Mouse (Mus musculus): Measurements from ENCODE around the gene Smc1a. TPM values are rescaled to one million over a fixed set of nuclear protein-coding genes. Genes with fewer than 3 reads are reported as not detected.

Gene Smc1a
- total and polyA plus RNA-seq, 3 experiments, result 17.2 to 179 (median 164) TPM

GRCm38 (mm10) chrX:152007863-152008262 is 8.4 kb upstream of the Smc1a start:
- Histone ChIP-seq H3K9me3 (replicated peaks) (no peaks in the 10 kb centered on the region), H3K4me1 (ENCODE audit: insufficient read depth, low read depth, low read length) (peaks cover 8% of the 10 kb centered on the region), H3K36me3 (replicated peaks) (peaks cover 60% of the 10 kb centered on the region), H3K27me3 (ENCODE audit: insufficient read depth, low read length) (no peaks in the 10 kb centered on the region), H3K4me3 (ENCODE audit: low read depth, low read length) (no peak overlapping the region)
- no peak for DNase-seq (ENCODE audit: low spot score)
- TF ChIP-seq POLR2AphosphoS5 (IDR thresholded peaks at IDR 0.05; ENCODE audit: insufficient replicate concordance, low read depth, low read length), result no peak
- ATAC-seq (ENCODE audit: extremely low read depth, insufficient number of reproducible peaks, low FRiP score, poor library complexity, severe bottlenecking), result no peak

DNA sequence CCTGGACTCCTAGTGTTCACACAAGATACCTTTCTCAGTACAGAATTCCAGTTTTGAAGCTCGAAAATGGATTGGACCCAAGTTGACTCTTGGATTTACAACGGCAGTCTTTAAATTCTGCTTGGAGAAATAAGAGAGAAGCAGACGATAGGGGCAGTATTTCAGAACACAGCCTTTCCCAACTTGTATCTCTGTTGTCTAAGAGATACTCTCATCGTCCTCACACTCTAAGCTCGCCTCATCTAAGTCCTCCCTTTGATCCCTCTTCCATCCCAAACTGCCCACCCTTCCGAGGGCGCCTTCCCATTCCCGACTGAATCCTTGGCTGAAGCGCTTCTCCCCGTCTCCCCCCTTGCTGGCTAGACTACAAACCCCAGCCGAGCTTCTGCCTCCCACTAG is 477 bp upstream of the Smc1a start:
- Histone ChIP-seq H3K4me1 (ENCODE audit: insufficient read depth, low read depth, low read length) (peaks cover 19% of the 10 kb centered on the region), H3K9me3 (replicated peaks) (no peaks in the 10 kb centered on the region), H3K4me3 (ENCODE audit: low read depth, low read length) (peak overlapping the region; percentile 74), H3K36me3 (replicated peaks) (peaks cover 14% of the 10 kb centered on the region), H3K27me3 (ENCODE audit: insufficient read depth, low read length) (no peaks in the 10 kb centered on the region)
- ATAC-seq (ENCODE audit: extremely low read depth, insufficient number of reproducible peaks, low FRiP score, poor library complexity, severe bottlenecking) (no peak), DNase-seq (ENCODE audit: low spot score) (no peak)
- TF ChIP-seq GATA1 (IDR thresholded peaks at IDR 0.05; ENCODE audit: borderline replicate concordance, low read length) (no peak), CTCF (IDR thresholded peaks at IDR 0.05; ENCODE audit: low read depth, low read length) (no peak), POLR2AphosphoS5 (IDR thresholded peaks at IDR 0.05; ENCODE audit: insufficient replicate concordance, low read depth, low read length) (no peak), GATA2 (IDR thresholded peaks at IDR 0.05; ENCODE audit: borderline replicate concordance, low read depth, low read length) (no peak), TAL1 (conservative IDR thresholded peaks at IDR 0.05; ENCODE audit: low read depth, low read length) (no peak)

- no peaks in the 10 kb centered on the region for H3K9me3 ChIP-seq (replicated peaks)
- DNase-seq (ENCODE audit: low spot score), result no peak
- H3K4me3 ChIP-seq (ENCODE audit: low read depth, low read length), result peak overlapping the region; percentile 74
- TF ChIP-seq TAL1 (conservative IDR thresholded peaks at IDR 0.05; ENCODE audit: low read depth, low read length), result no peak
- no peak for TF ChIP-seq GATA1 (IDR thresholded peaks at IDR 0.05; ENCODE audit: borderline replicate concordance, low read length)
- no peak for TF ChIP-seq GATA2 (IDR thresholded peaks at IDR 0.05; ENCODE audit: borderline replicate concordance, low read depth, low read length)
- no peak for TF ChIP-seq CTCF (IDR thresholded peaks at IDR 0.05; ENCODE audit: low read depth, low read length)
- no peak for TF ChIP-seq POLR2AphosphoS5 (IDR thresholded peaks at IDR 0.05; ENCODE audit: insufficient replicate concordance, low read depth, low read length)
- no peaks in the 10 kb centered on the region for H3K27me3 ChIP-seq (ENCODE audit: insufficient read depth, low read length)
- H3K36me3 ChIP-seq (replicated peaks), result peaks cover 12% of the 10 kb centered on the region
- no peak for ATAC-seq (ENCODE audit: extremely low read depth, insufficient number of reproducible peaks, low FRiP score, poor library complexity, severe bottlenecking)
- peaks cover 13% of the 10 kb centered on the region for H3K4me1 ChIP-seq (ENCODE audit: insufficient read depth, low read depth, low read length)
Observed at GRCm38 (mm10) chrX:152017186-152017585, 958 bp downstream of the Smc1a start.

- Histone ChIP-seq H3K4me3 (ENCODE audit: low read depth, low read length) (no peak overlapping the region), H3K27me3 (ENCODE audit: insufficient read depth, low read length) (no peaks in the 10 kb centered on the region), H3K9me3 (replicated peaks) (no peaks in the 10 kb centered on the region), H3K36me3 (replicated peaks) (peaks cover 21% of the 10 kb centered on the region), H3K4me1 (ENCODE audit: insufficient read depth, low read depth, low read length) (peaks cover 11% of the 10 kb centered on the region)
- DNase-seq (ENCODE audit: low spot score) (no peak), ATAC-seq (ENCODE audit: extremely low read depth, insufficient number of reproducible peaks, low FRiP score, poor library complexity, severe bottlenecking) (no peak)
- TF ChIP-seq TAL1 (conservative IDR thresholded peaks at IDR 0.05; ENCODE audit: low read depth, low read length), result no peak
- no peak for TF ChIP-seq POLR2AphosphoS5 (IDR thresholded peaks at IDR 0.05; ENCODE audit: insufficient replicate concordance, low read depth, low read length)
- TF ChIP-seq CTCF (IDR thresholded peaks at IDR 0.05; ENCODE audit: low read depth, low read length), result no peak
- no peak for TF ChIP-seq GATA2 (IDR thresholded peaks at IDR 0.05; ENCODE audit: borderline replicate concordance, low read depth, low read length)
- TF ChIP-seq GATA1 (IDR thresholded peaks at IDR 0.05; ENCODE audit: borderline replicate concordance, low read length), result no peak
Observed at GRCm38 (mm10) chrX:152019294-152019693, 3.1 kb downstream of the Smc1a start.

DNA sequence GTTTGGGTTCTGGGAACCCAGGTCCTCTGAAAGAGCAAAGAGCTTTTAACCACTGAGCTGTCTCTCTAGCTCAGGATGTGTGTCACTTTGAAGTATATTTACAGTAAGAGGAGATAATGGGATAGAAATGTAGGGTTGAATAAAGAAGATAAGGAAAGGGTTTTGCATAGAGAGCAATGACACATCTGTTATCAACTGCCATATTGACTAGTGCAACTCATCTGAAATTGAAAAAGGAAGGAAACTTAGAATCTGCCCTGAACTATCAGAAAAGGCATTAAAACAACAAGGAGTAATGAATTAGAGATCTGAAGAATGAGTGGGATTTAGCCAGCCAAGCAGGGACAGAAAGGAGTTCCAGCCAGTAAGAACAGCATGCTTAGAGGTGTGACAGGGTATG is 23.6 kb downstream of the Smc1a start:
- TF ChIP-seq CTCF (IDR thresholded peaks at IDR 0.05; ENCODE audit: low read depth, low read length), result no peak
- TF ChIP-seq POLR2AphosphoS5 (IDR thresholded peaks at IDR 0.05; ENCODE audit: insufficient replicate concordance, low read depth, low read length), result no peak
- no peak for TF ChIP-seq GATA2 (IDR thresholded peaks at IDR 0.05; ENCODE audit: borderline replicate concordance, low read depth, low read length)
- no peak for TF ChIP-seq GATA1 (IDR thresholded peaks at IDR 0.05; ENCODE audit: borderline replicate concordance, low read length)
- no peak for TF ChIP-seq TAL1 (conservative IDR thresholded peaks at IDR 0.05; ENCODE audit: low read depth, low read length)
- Histone ChIP-seq H3K36me3 (replicated peaks) (peaks cover 62% of the 10 kb centered on the region), H3K27me3 (ENCODE audit: insufficient read depth, low read length) (no peaks in the 10 kb centered on the region), H3K4me1 (ENCODE audit: insufficient read depth, low read depth, low read length) (peaks cover 3% of the 10 kb centered on the region; the same call in 1 of the 2 replicates), H3K4me3 (ENCODE audit: low read depth, low read length) (no peak overlapping the region), H3K9me3 (replicated peaks) (no peaks in the 10 kb centered on the region)
- no peak for DNase-seq (ENCODE audit: low spot score)
- no peak for ATAC-seq (ENCODE audit: extremely low read depth, insufficient number of reproducible peaks, low FRiP score, poor library complexity, severe bottlenecking)

DNA sequence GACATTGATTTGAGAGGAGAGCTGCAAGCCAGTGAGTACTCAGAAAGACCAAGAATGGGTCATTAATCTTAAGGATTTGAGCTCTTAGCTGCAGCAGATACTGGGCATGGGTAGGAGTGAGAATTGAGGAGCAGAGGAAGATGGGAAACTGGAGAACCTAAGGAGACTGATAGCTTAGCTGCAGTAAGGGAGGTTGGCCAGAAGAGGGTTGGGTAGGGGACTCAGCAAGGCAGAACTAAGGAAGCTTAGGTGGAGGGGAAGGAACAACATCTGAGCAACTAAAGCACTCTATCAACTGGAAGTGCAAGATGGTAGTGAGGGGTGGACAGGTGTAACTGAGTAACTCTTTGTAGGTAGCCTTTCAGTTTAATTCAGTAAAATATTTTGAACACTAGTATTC is 31.0 kb downstream of the Smc1a start:
- Histone ChIP-seq H3K4me1 (ENCODE audit: insufficient read depth, low read depth, low read length) (no peaks in the 10 kb centered on the region), H3K27me3 (ENCODE audit: insufficient read depth, low read length) (no peaks in the 10 kb centered on the region), H3K9me3 (replicated peaks) (no peaks in the 10 kb centered on the region), H3K36me3 (replicated peaks) (peaks cover 56% of the 10 kb centered on the region), H3K4me3 (ENCODE audit: low read depth, low read length) (no peak overlapping the region)
- ATAC-seq (ENCODE audit: extremely low read depth, insufficient number of reproducible peaks, low FRiP score, poor library complexity, severe bottlenecking), result no peak
- TF ChIP-seq POLR2AphosphoS5 (IDR thresholded peaks at IDR 0.05; ENCODE audit: insufficient replicate concordance, low read depth, low read length) (no peak), TAL1 (conservative IDR thresholded peaks at IDR 0.05; ENCODE audit: low read depth, low read length) (no peak), CTCF (IDR thresholded peaks at IDR 0.05; ENCODE audit: low read depth, low read length) (no peak), GATA2 (IDR thresholded peaks at IDR 0.05; ENCODE audit: borderline replicate concordance, low read depth, low read length) (no peak), GATA1 (IDR thresholded peaks at IDR 0.05; ENCODE audit: borderline replicate concordance, low read length) (no peak)
- no peak for DNase-seq (ENCODE audit: low spot score)

DNA sequence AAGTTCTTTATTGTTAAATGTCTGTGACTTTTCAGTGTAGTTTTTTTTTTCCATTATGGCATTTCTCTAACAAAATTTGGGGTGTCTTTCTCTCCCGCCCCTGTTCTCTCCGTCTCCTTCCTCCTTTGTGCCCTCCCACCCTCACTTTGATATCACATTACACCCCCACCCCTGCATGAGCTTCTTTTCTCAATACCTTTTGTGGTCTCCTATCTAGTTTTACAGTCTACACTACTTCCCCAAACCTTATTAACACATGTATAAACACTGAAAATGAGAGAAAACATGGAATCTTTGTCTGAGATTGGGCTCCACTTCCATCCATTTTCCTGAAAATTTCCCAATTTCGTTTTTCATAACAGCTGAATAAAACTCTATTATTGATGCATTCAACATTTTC is 36.3 kb downstream of the Smc1a start:
- Histone ChIP-seq H3K9me3 (replicated peaks) (no peaks in the 10 kb centered on the region), H3K4me1 (ENCODE audit: insufficient read depth, low read depth, low read length) (no peaks in the 10 kb centered on the region), H3K4me3 (ENCODE audit: low read depth, low read length) (no peak overlapping the region), H3K36me3 (replicated peaks) (peaks cover 47% of the 10 kb centered on the region), H3K27me3 (ENCODE audit: insufficient read depth, low read length) (no peaks in the 10 kb centered on the region)
- ATAC-seq (ENCODE audit: extremely low read depth, insufficient number of reproducible peaks, low FRiP score, poor library complexity, severe bottlenecking), result no peak
- TF ChIP-seq TAL1 (conservative IDR thresholded peaks at IDR 0.05; ENCODE audit: low read depth, low read length) (no peak), GATA2 (IDR thresholded peaks at IDR 0.05; ENCODE audit: borderline replicate concordance, low read depth, low read length) (no peak), CTCF (IDR thresholded peaks at IDR 0.05; ENCODE audit: low read depth, low read length) (no peak), GATA1 (IDR thresholded peaks at IDR 0.05; ENCODE audit: borderline replicate concordance, low read length) (no peak), POLR2AphosphoS5 (IDR thresholded peaks at IDR 0.05; ENCODE audit: insufficient replicate concordance, low read depth, low read length) (no peak)
- no peak for DNase-seq (ENCODE audit: low spot score)

All from G1E (cell line).